Mouse (Mus musculus) liver, embryonic 11.5 days (tissue): ENCODE results near the gene Coro2b. TPM values are rescaled to one million over a fixed set of nuclear protein-coding genes. Genes with fewer than 3 reads are reported as not detected.
A peak's percentile ranks its signal among the peaks of the same experiment; 100 is the strongest.

Experiments
- ATAC-seq: fragments of 200-750 bp; cut with Nextera tagmentation; replicated peaks from 2 replicates; pipeline ENCODE4 v1.8.0; 2017; ENCODE audit warnings: moderate number of reproducible peaks, mild to moderate bottlenecking, moderate TSS enrichment, moderate library complexity; ENCODE audit not compliant: low FRiP score
- DNase-seq: peaks from one replicate; pipeline ENCODE4 v3.0.0-alpha.2; 2017; ENCODE audit warnings: low spot score
- H3K27ac ChIP-seq: fragments of 300-500 bp; sonication (generic); 2 replicates; pipeline ENCODE4 v1.5.1; 2014; ENCODE audit warnings: mild to moderate bottlenecking, low read depth, low read length, control low read depth
- H3K27me3 ChIP-seq: fragments of 300-500 bp; sonication (generic); replicated peaks from 2 replicates; pipeline ENCODE4 v1.6.1; 2014; ENCODE audit warnings: low read length, mixed read lengths; ENCODE audit not compliant: control insufficient read depth, insufficient read depth
- H3K36me3 ChIP-seq: fragments of 300-500 bp; sonication (generic); 2 replicates; pipeline ENCODE4 v1.6.1; 2014; ENCODE audit warnings: mild to moderate bottlenecking, low read length, moderate library complexity, mixed read lengths; ENCODE audit not compliant: control insufficient read depth, insufficient read depth
- H3K4me1 ChIP-seq: fragments of 300-500 bp; sonication (generic); replicated peaks from 2 replicates; pipeline ENCODE4 v1.6.1; 2014; ENCODE audit warnings: low read length, mixed read lengths; ENCODE audit not compliant: control insufficient read depth, insufficient read depth
- H3K4me2 ChIP-seq: fragments of 300-500 bp; sonication (generic); 2 replicates; pipeline ENCODE4 v1.6.1; 2014; ENCODE audit warnings: mild to moderate bottlenecking, control low read depth, moderate library complexity
- H3K4me3 ChIP-seq: fragments of 300-500 bp; sonication (generic); 2 replicates; pipeline ENCODE4 v1.5.1; 2014; ENCODE audit warnings: low read depth, low read length, control low read depth
- H3K9ac ChIP-seq: fragments of 300-500 bp; sonication (generic); 2 replicates; pipeline ENCODE4 v1.6.1; 2014; ENCODE audit warnings: low read depth, low read length, control low read depth
- H3K9me3 ChIP-seq: fragments of 300-500 bp; sonication (generic); 2 replicates; pipeline ENCODE4 v1.6.1; 2016; ENCODE audit warnings: low read length, inconsistent platforms, mixed read lengths; ENCODE audit not compliant: control insufficient read depth
- WGBS: fragments of 180-500 bp; shearing (Covaris S2); extraction: QIAGEN DNeasy Blood & Tissue Kit; methylation state at CpG from one replicate; pipeline ENCODE4 v1.1.7; 2014; 5-methylcytosine and 5-hydroxymethylcytosine counted together
- polyA plus RNA-seq: library from polyadenylated mRNA; unstranded; fragments of >200 nt; fragmentation: Nextera tagmentation; extraction: Ambion mirVana; gene quantifications from 2 replicates; pipeline ENCODE4 v1.2.1, GENCODE M21; 2014

The Coro2b gene
- polyA plus RNA-seq, 1 experiment from 2014 or later = 4.8 TPM

- 91% methylated on average over 19 of the region's 19 CpGs for WGBS
- no peak overlapping the region for H3K27ac ChIP-seq
These were observed 110.8 kb downstream of the Coro2b start for GRCm38 (mm10) chr9:62426021-62426420.

GRCm38 (mm10) chr9:62425265-62425664, 111.6 kb downstream of the Coro2b start:
- H3K9me3 ChIP-seq = no peaks in the 10 kb centered on the region
- H3K9ac ChIP-seq = no peak overlapping the region
- no peaks in the 10 kb centered on the region for H3K27me3 ChIP-seq
- no peak for ATAC-seq
- 49% methylated on average over 5 of the region's 5 CpGs for WGBS
- no peak overlapping the region; the same call in 1 of the 2 replicates for H3K27ac ChIP-seq
- H3K4me3 ChIP-seq = no peak overlapping the region
- no peaks in the 10 kb centered on the region for H3K36me3 ChIP-seq
- H3K4me2 ChIP-seq = no peak overlapping the region
- peaks cover 12% of the 10 kb centered on the region for H3K4me1 ChIP-seq
- DNase-seq = no peak

More at GRCm38 (mm10) chr9:62426021-62426420, 110.8 kb downstream of the Coro2b start:
- no peak overlapping the region for H3K4me2 ChIP-seq
- H3K9me3 ChIP-seq = no peaks in the 10 kb centered on the region
- no peak overlapping the region for H3K4me3 ChIP-seq
- ATAC-seq (no peak), DNase-seq (no peak)
- no peaks in the 10 kb centered on the region for H3K27me3 ChIP-seq
- H3K36me3 ChIP-seq = no peaks in the 10 kb centered on the region
- no peak overlapping the region for H3K9ac ChIP-seq
- peaks cover 7% of the 10 kb centered on the region for H3K4me1 ChIP-seq

GRCm38 (mm10) chr9:62423871-62424270, 113.0 kb downstream of the Coro2b start:
- Histone ChIP-seq H3K36me3 (no peaks in the 10 kb centered on the region), H3K4me1 (peaks cover 12% of the 10 kb centered on the region), H3K9me3 (no peaks in the 10 kb centered on the region), H3K9ac (no peak overlapping the region), H3K27ac (no peak overlapping the region), H3K4me3 (no peak overlapping the region), H3K4me2 (no peak overlapping the region), H3K27me3 (no peaks in the 10 kb centered on the region)
- ATAC-seq = no peak
- no peak for DNase-seq
- WGBS = 93% methylated on average over 10 of the region's 10 CpGs

- 44% methylated on average over 10 of the region's 10 CpGs for WGBS
- DNase-seq = no peak
- no peaks in the 10 kb centered on the region for H3K27me3 ChIP-seq
- no peak overlapping the region for H3K27ac ChIP-seq
- H3K4me2 ChIP-seq = no peak overlapping the region
- H3K9ac ChIP-seq = no peak overlapping the region
- ATAC-seq = no peak
- H3K9me3 ChIP-seq = no peaks in the 10 kb centered on the region
- H3K36me3 ChIP-seq = no peaks in the 10 kb centered on the region
- no peak overlapping the region for H3K4me3 ChIP-seq
- peaks cover 12% of the 10 kb centered on the region for H3K4me1 ChIP-seq
These were observed 113.9 kb downstream of the Coro2b start for GRCm38 (mm10) chr9:62422926-62423325.

GRCm38 (mm10) chr9:62421911-62422310, 114.9 kb downstream of the Coro2b start:
- Histone ChIP-seq H3K4me3 (no peak overlapping the region), H3K36me3 (no peaks in the 10 kb centered on the region), H3K9me3 (no peaks in the 10 kb centered on the region), H3K27ac (no peak overlapping the region), H3K4me1 (peaks cover 12% of the 10 kb centered on the region), H3K27me3 (no peaks in the 10 kb centered on the region), H3K9ac (no peak overlapping the region), H3K4me2 (no peak overlapping the region; the same call in 1 of the 2 replicates)
- ATAC-seq (no peak), DNase-seq (no peak)
- 90% methylated on average over 6 of the region's 6 CpGs for WGBS

- ATAC-seq = peak; percentile 97
- Histone ChIP-seq H3K4me1 (peaks cover 12% of the 10 kb centered on the region), H3K9me3 (no peaks in the 10 kb centered on the region), H3K9ac (peak overlapping the region; percentile 47), H3K4me2 (peak overlapping the region; percentile 62), H3K27me3 (no peaks in the 10 kb centered on the region), H3K4me3 (peak overlapping the region; percentile 42), H3K36me3 (no peaks in the 10 kb centered on the region), H3K27ac (peak overlapping the region; percentile 28; the same call in 1 of the 2 replicates)
- peak; percentile 78 for DNase-seq
- WGBS = 3% methylated on average over 13 of the region's 13 CpGs
These were observed 115.8 kb downstream of the Coro2b start for GRCm38 (mm10) chr9:62421027-62421426.

- ATAC-seq (peak; percentile 18; the same call in 1 of the 2 replicates), DNase-seq (no peak)
- H3K27ac ChIP-seq = peak overlapping the region; percentile 28; the same call in 1 of the 2 replicates
- no peaks in the 10 kb centered on the region for H3K9me3 ChIP-seq
- peaks cover 12% of the 10 kb centered on the region for H3K4me1 ChIP-seq
- no peaks in the 10 kb centered on the region for H3K27me3 ChIP-seq
- no peaks in the 10 kb centered on the region for H3K36me3 ChIP-seq
- 56% methylated on average over 10 of the region's 10 CpGs for WGBS
- peak overlapping the region; percentile 47 for H3K9ac ChIP-seq
- H3K4me2 ChIP-seq = peak overlapping the region; percentile 62
- H3K4me3 ChIP-seq = peak overlapping the region; percentile 42
These were observed 116.5 kb downstream of the Coro2b start for GRCm38 (mm10) chr9:62420261-62420917.

GRCm38 (mm10) chr9:62418742-62419141, 118.1 kb downstream of the Coro2b start:
- no peak overlapping the region for H3K4me2 ChIP-seq

More at GRCm38 (mm10) chr9:62418742-62419141, 118.1 kb downstream of the Coro2b start:
- no peak for DNase-seq
- 50% methylated on average over 5 of the region's 5 CpGs for WGBS
- Histone ChIP-seq H3K27ac (no peak overlapping the region), H3K9me3 (no peaks in the 10 kb centered on the region), H3K9ac (no peak overlapping the region), H3K4me1 (peaks cover 12% of the 10 kb centered on the region), H3K4me3 (no peak overlapping the region), H3K36me3 (no peaks in the 10 kb centered on the region), H3K27me3 (no peaks in the 10 kb centered on the region)
- no peak for ATAC-seq
